Mouse (Mus musculus) thymus, adult 18-20 months (tissue): ENCODE results near the gene Erbb4.

Experiments used
- DNase-seq, 2 experiments: peaks; one replicate each; pipeline ENCODE4 v3.0.0; 2022; ENCODE audit warnings: mixed read lengths in 2 of 2

Gene Erbb4

GRCm38 (mm10) chr1:68466390-68466960, 641.4 kb downstream of the Erbb4 start:
- no peak for DNase-seq

GRCm38 (mm10) chr1:68451274-68451673, 656.6 kb downstream of the Erbb4 start:
- no peak for DNase-seq

GRCm38 (mm10) chr1:68424336-68424983, 683.4 kb downstream of the Erbb4 start:
- DNase-seq, result no peak

GRCm38 (mm10) chr1:68401204-68401603, 706.7 kb downstream of the Erbb4 start:
- DNase-seq, result no peak

- no peak for DNase-seq
Measured at GRCm38 (mm10) chr1:68371531-68371930, 736.3 kb downstream of the Erbb4 start.

GRCm38 (mm10) chr1:68333714-68334113, 774.1 kb downstream of the Erbb4 start:
- DNase-seq, result no peak

- no peak for DNase-seq
Measured at GRCm38 (mm10) chr1:68305813-68306212, 802.0 kb downstream of the Erbb4 start.

GRCm38 (mm10) chr1:68284443-68284842, 823.4 kb downstream of the Erbb4 start:
- no peak for DNase-seq

- DNase-seq, result no peak
Measured at GRCm38 (mm10) chr1:68275819-68276218, 832.0 kb downstream of the Erbb4 start.

- no peak for DNase-seq
Measured at GRCm38 (mm10) chr1:68178580-68178979, 929.3 kb downstream of the Erbb4 start.

- no peak for DNase-seq
Measured at GRCm38 (mm10) chr1:68155253-68155652, 952.6 kb downstream of the Erbb4 start.

GRCm38 (mm10) chr1:68150572-68150971, 957.3 kb downstream of the Erbb4 start:
- DNase-seq, result no peak

- DNase-seq, result no peak
Measured at GRCm38 (mm10) chr1:68142562-68143350, 965.1 kb downstream of the Erbb4 start.

GRCm38 (mm10) chr1:68134943-68135342, 972.9 kb downstream of the Erbb4 start:
- DNase-seq, result no peak

GRCm38 (mm10) chr1:68134450-68134849, 973.4 kb downstream of the Erbb4 start:
- no peak for DNase-seq

- DNase-seq, result no peak
Measured at GRCm38 (mm10) chr1:68123541-68123940, 984.3 kb downstream of the Erbb4 start.

GRCm38 (mm10) chr1:68120364-68120763, 987.5 kb downstream of the Erbb4 start:
- DNase-seq, result no peak

- DNase-seq, result no peak
Measured at GRCm38 (mm10) chr1:68115721-68116120, 992.1 kb downstream of the Erbb4 start.

GRCm38 (mm10) chr1:68106543-68106860, 1001.4 kb downstream of the Erbb4 start:
- DNase-seq, result no peak

- no peak for DNase-seq
Measured at GRCm38 (mm10) chr1:68105834-68106542, 1001.9 kb downstream of the Erbb4 start.

GRCm38 (mm10) chr1:68089623-68090022, 1018.2 kb downstream of the Erbb4 start:
- no peak for DNase-seq

GRCm38 (mm10) chr1:68056494-68056893, 1051.4 kb downstream of the Erbb4 start:
- no peak for DNase-seq

- DNase-seq, result no peak
Measured at GRCm38 (mm10) chr1:68054715-68055114, 1053.1 kb downstream of the Erbb4 start.

- no peak for DNase-seq
Measured at GRCm38 (mm10) chr1:68049856-68050255, 1058.0 kb downstream of the Erbb4 start.
